Mouse (Mus musculus) bone marrow, adult 2 months (tissue): Measurements from ENCODE around the gene Abhd12.

ENCODE experiments used
- CTCF ChIP-seq: fragments of 200-500 bp; IDR thresholded peaks from 2 replicates; pipeline ENCODE4 v1.5.1; 2011; ENCODE audit warnings: low read length, control low read depth; ENCODE audit not compliant: control insufficient read depth, insufficient read depth
- POLR2A ChIP-seq: fragments of 200-500 bp; IDR thresholded peaks from 2 replicates; pipeline ENCODE4 v1.6.1; 2011; ENCODE audit warnings: low read depth, mild to moderate bottlenecking, control low read depth, low read length, borderline replicate concordance; ENCODE audit not compliant: control insufficient read depth

- TF ChIP-seq CTCF (no peak), POLR2A (no peak)
Measured at GRCm38 (mm10) chr2:150844798-150845197, 59.7 kb downstream of the Abhd12 start.
